Mouse (Mus musculus): ENCODE results near the gene Ctsh.

Ctsh gene

DNA sequence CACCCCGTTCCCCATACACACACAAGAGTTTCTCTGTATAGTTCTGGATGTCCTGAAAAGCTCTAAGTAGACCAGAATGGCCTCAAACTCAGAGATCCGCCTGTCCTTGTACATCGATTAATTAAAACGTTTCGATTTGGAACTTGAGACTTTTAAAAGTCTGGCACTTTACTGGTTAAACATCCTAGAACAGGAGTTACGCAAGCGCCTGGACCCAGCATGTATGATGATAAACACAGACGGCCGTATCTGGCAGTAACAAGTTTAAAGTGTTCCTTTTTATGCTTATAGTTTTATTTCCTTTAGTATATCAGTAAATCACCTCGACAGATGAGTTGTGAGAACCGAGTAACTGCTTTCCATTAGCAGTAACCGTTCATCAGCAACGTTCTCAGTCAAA is 59.2 kb downstream of the Ctsh start:
- no peak for DNase-seq (ENCODE audit: low spot score)

- DNase-seq (ENCODE audit: low spot score): peak; percentile 86
Observed at GRCm38 (mm10) chr9:90113651-90114566, 60.0 kb downstream of the Ctsh start.

GRCm38 (mm10) chr9:90114567-90115307 is 60.8 kb downstream of the Ctsh start, which contains the start of gene Morf4l1:
TSS of gene Morf4l1 (minus strand) at chr9:90114774.
- peak; percentile 91 for DNase-seq (ENCODE audit: low spot score)

GRCm38 (mm10) chr9:90115308-90115700 is 61.4 kb downstream of the Ctsh start:
- DNase-seq (ENCODE audit: low spot score): no peak

DNA sequence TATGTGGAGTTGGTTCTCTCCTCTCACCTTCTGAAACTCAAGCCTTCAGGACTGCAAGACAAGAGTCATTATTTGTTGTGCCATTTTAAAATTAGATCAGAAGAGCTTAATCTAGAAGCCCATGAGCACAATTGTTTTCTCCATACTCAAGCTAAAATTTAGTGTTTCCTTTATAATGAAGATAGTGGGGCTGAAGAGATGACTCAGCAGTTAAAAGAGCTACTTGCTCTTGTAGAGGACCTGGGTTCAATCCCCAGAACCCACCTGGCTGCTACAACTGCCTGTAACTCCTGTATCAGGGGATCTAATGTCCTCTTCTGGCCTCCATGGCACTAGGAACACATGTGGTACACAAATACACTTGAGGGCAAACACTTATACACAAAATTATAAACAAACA is 63.3 kb downstream of the Ctsh start:
- DNase-seq (ENCODE audit: low spot score): no peak

DNA sequence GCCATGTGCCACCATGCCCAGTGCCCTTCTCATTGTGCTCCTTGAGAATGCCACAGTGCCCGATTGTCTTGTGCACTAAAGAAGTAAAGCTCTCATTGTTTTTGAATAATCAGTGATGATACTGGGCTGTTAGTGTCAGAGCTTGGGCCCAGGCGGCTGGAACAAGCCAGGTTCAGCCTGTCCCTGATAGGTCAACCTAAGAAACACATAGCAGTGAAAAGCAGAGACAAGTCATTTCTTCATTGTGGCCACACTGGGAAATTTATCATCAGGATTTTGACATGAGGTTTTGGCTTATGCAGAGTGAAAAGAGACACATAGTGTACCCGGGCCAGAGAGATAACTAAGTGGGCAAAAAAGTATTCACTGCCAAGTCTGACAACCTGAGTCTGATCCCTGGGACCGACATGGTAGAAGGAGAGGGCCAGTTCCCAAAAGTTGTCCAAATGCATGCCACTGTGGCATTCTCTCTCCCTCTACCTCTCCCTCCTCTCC is 68.3 kb downstream of the Ctsh start:
- no peak for DNase-seq (ENCODE audit: low spot score)

- no peak for DNase-seq (ENCODE audit: low spot score)
Observed at GRCm38 (mm10) chr9:90124156-90124872, 70.4 kb downstream of the Ctsh start.

DNA sequence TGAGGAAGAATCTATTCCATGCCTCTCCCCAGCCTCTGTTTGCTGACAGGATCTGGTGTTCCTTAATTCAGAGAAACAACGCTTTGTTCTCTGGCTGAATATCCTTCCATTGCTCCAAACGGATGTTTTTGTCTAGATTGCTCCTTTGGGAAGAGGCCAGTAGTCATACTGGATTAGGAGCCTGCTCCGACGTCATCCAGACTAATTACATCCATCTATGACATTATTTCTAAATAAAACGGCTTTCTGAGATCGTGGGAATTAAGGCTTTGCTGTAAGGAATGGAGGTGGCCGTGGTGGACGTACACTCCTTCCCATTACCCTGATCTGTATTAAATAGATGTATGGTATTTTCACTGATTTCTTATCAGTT is 70.9 kb downstream of the Ctsh start:
- no peak for DNase-seq (ENCODE audit: low spot score)
